7 mouse cellular contexts compared by ENCODE assay signal in the genomic region with DNA sequence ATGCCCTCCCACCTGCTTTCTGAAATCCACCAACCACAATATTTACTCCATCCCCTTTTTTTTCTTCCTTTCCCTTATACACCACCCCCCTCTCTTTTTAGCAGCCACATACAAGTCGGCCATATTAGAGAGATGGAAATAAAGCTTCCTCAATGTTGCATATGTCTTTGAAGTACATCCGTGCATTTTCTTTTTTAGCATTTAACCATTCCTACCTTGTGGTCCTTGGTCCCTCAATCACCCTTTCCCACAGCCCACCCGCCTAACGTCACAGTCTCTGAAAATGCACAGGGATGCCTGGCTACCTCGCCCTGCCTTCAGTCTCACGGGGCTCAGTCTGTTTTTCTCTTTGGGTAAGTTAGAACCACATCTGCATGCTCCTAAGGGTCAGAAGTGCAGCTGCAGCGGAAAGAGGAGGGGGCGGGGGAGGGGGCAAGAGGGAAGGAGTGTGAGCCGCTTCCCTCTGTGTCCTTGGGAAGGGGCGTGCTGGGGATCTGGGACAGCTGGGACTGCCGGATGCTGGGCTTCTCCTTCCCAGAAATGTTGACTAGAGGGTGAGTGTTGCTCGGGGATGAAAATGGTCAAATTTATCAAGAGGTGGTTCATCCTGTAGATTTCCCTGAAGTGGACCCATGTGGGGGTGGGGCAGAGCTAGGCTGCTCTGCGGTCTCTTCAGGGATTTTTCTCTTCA. TPM values are rescaled to one million over a fixed set of nuclear protein-coding genes. Genes with fewer than 3 reads are reported as not detected.
DNase-seq lines count a peak whose midpoint lies in the region; ATAC-seq and TF ChIP-seq lines count a peak whose summit lies in the region.

Gene Scn2b, plus strand, starts transcription at position 42 of the 691 bp plus-strand sequence.

- TF ChIP-seq CTCF in left cerebral cortex, adult 2 months (IDR thresholded peaks at IDR 0.05) = no peak

- H3K4me1 ChIP-seq in forebrain, embryonic 12.5 days = peaks cover 29% of the 10 kb centered on the region

- peak within 1 kb of the TSS; percentile 56 for H3K4me2 ChIP-seq in forebrain, embryonic 12.5 days

- ATAC-seq in forebrain, embryonic 12.5 days (ENCODE audit: low FRiP score) = peak; percentile 61; the same call in 1 of the 2 replicates

- H3K9me3 ChIP-seq in forebrain, embryonic 12.5 days = no peaks in the 10 kb centered on the region

- H3K36me3 ChIP-seq in forebrain, embryonic 12.5 days (replicated peaks) = no peaks in the 10 kb centered on the region

- peak within 1 kb of the TSS; percentile 70 for H3K9ac ChIP-seq in forebrain, embryonic 12.5 days

- WGBS in forebrain, embryonic 12.5 days = under 1% methylated on average over 11 of the region's 13 CpGs

- intact Hi-C loops in left cerebral cortex, adult 2 months (cut with DNase I) = loop anchor here (2.0 kb wide), 1 partner anchor 63 kb away; the partner anchor contains the start of gene Mpzl3
- intact Hi-C loops in left cerebral cortex, postnatal 4 days (cut with DNase I) = no loop called here

- H3K27ac ChIP-seq in left cerebral cortex, adult 2 months = peak within 1 kb of the TSS; percentile 95
- H3K27ac ChIP-seq in forebrain, embryonic 12.5 days = peak within 1 kb of the TSS; percentile 51; the same call in 1 of the 2 replicates

- H3K4me3 ChIP-seq in left cerebral cortex, adult 2 months = peak within 1 kb of the TSS; percentile 73
- peak within 1 kb of the TSS; percentile 55 for H3K4me3 ChIP-seq in forebrain, embryonic 12.5 days (replicated peaks)

- DNase-seq in left cerebral cortex, adult 2 months (ENCODE audit: extremely low spot score in 1 of 2, low spot score in 2 of 2) = peak in 1 of 2 experiments; percentile 20
- DNase-seq in left cerebral cortex, adult 9 months (ENCODE audit: low spot score in 2 of 2) = no peak
- DNase-seq in cerebellum, postnatal 10 days = peak; percentile 55 to 71
- DNase-seq in left cerebral cortex, postnatal 4 days = peak; percentile 15
- DNase-seq in retina, embryonic 14.5 days (ENCODE audit: low spot score) = peak; percentile 54
- no peak for DNase-seq in spleen, adult 18-20 months

- peaks cover 14% of the 10 kb centered on the region for H3K27me3 ChIP-seq in forebrain, embryonic 12.5 days

RNA-seq across cellular contexts. Expression of gene Scn2b, which starts in this region (rescaled TPM):
- 100 to 1,000 TPM; 238 to 254 TPM for total RNA-seq in left cerebral cortex, adult 2 months (2021)
- 3.0 and 3.1 TPM in 2 replicates for polyA plus RNA-seq in forebrain, embryonic 12.5 days (2016; fragmentation: Nextera tagmentation; extraction: Ambion mirVana)
- 10 to 100 TPM; 17.9 to 19.4 TPM for total RNA-seq in left cerebral cortex, postnatal 4 days (2021)

Comparison
In these comparisons a context has a peak if more than half of its experiments do, and no peak if none do; other contexts are left out.
1. RNA of gene Scn2b (total RNA-seq): 238 to 254 TPM in left cerebral cortex, adult 2 months; 17.9 to 19.4 TPM in left cerebral cortex, postnatal 4 days; every median in the first group is over 10 times any median in the second.
2. DNase-seq: peak in cerebellum, postnatal 10 days (2 of 2), left cerebral cortex, postnatal 4 days (single experiment) and retina, embryonic 14.5 days (single experiment); none in left cerebral cortex, adult 9 months (0 of 2) and spleen, adult 18-20 months (0 of 2).